Mouse (Mus musculus): ENCODE results near the gene Tspan6. TPM values are rescaled to one million over a fixed set of nuclear protein-coding genes. Genes with fewer than 3 reads are reported as not detected.

Gene Tspan6
- 233 and 273 TPM in 2 replicates for polyA plus RNA-seq (2015; fragmentation: Nextera tagmentation; extraction: Ambion mirVana)

DNA sequence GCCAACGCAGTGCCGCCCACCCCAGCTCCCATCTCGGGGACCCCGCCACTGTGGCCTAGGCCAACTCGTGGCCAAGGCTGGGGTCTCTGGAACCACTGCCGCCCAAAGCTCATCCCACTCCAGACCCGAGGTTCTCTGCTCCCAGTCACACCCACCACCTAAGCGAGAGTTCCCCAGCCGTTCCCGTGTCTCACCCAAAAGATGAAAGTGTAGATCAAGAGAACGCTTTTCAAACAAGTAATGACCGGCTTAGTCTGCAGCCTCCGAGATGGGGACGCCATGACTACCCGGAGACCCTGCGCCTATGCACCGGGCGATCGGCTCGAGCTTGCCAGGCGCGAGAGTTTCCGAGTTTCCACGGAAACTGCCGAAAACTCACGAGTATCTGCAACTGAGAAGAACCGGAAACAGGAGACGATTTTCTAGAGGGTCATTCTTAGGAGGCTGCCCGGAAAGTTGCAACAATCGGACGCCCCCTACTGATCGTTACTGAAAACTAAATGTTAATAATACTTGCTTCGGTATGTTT lies at the start of gene Tspan6:
Gene Tspan6, minus strand, starts transcription at position 416 of the 529 bp plus-strand sequence.
- ATAC-seq (ENCODE audit: low FRiP score): peak; percentile 97
- H3K4me2 ChIP-seq: peak within 1 kb of the TSS; percentile 53
- H3K27me3 ChIP-seq (replicated peaks): no peaks in the 10 kb centered on the region
- peak within 1 kb of the TSS; percentile 77 for H3K27ac ChIP-seq (replicated peaks)
- 18% methylated on average over 32 of the region's 33 CpGs for WGBS
- peak within 1 kb of the TSS; percentile 69 for H3K9ac ChIP-seq (replicated peaks)
- H3K36me3 ChIP-seq: peaks cover 9% of the 10 kb centered on the region; the same call in 1 of the 2 replicates
- no peaks in the 10 kb centered on the region for H3K9me3 ChIP-seq (replicated peaks)
- peak within 1 kb of the TSS; percentile 54 for H3K4me3 ChIP-seq (replicated peaks)
- H3K4me1 ChIP-seq: no peaks in the 10 kb centered on the region

- H3K4me3 ChIP-seq (replicated peaks): no peak overlapping the region
- H3K36me3 ChIP-seq: no peaks in the 10 kb centered on the region
- peak; percentile 70 for ATAC-seq (ENCODE audit: low FRiP score)
- H3K27me3 ChIP-seq (replicated peaks): 0 out of 2 replicates have a peak, but pooled peaks cover 3% of the 10 kb centered on the region
- H3K4me2 ChIP-seq: no peak overlapping the region
- no peak overlapping the region for H3K9ac ChIP-seq (replicated peaks)
- H3K9me3 ChIP-seq (replicated peaks): no peaks in the 10 kb centered on the region
- no peak overlapping the region for H3K27ac ChIP-seq (replicated peaks)
- WGBS: 34% methylated on average over 3 of the region's 3 CpGs
- H3K4me1 ChIP-seq: no peaks in the 10 kb centered on the region
Measured at GRCm38 (mm10) chrX:133947427-133947826, 49.2 kb upstream of the Tspan6 start.

GRCm38 (mm10) chrX:133939561-133939960 lies 41.3 kb upstream of the Tspan6 start:
- Histone ChIP-seq H3K9ac (replicated peaks) (no peak overlapping the region), H3K27me3 (replicated peaks) (no peaks in the 10 kb centered on the region), H3K9me3 (replicated peaks) (no peaks in the 10 kb centered on the region), H3K27ac (replicated peaks) (no peak overlapping the region), H3K36me3 (no peaks in the 10 kb centered on the region), H3K4me2 (no peak overlapping the region), H3K4me1 (no peaks in the 10 kb centered on the region), H3K4me3 (replicated peaks) (no peak overlapping the region)
- 64% methylated on average over 1 of the region's 1 CpGs for WGBS
- no peak for ATAC-seq (ENCODE audit: low FRiP score)

GRCm38 (mm10) chrX:133936605-133937225 lies 38.5 kb upstream of the Tspan6 start:
- no peaks in the 10 kb centered on the region for H3K36me3 ChIP-seq
- 90% methylated on average over 4 of the region's 4 CpGs for WGBS
- ATAC-seq (ENCODE audit: low FRiP score): no peak
- no peak overlapping the region for H3K27ac ChIP-seq (replicated peaks)
- no peak overlapping the region for H3K4me3 ChIP-seq (replicated peaks)
- no peak overlapping the region for H3K4me2 ChIP-seq
- H3K4me1 ChIP-seq: no peaks in the 10 kb centered on the region
- no peak overlapping the region for H3K9ac ChIP-seq (replicated peaks)
- H3K9me3 ChIP-seq (replicated peaks): no peaks in the 10 kb centered on the region
- no peaks in the 10 kb centered on the region for H3K27me3 ChIP-seq (replicated peaks)

- H3K4me2 ChIP-seq: no peak overlapping the region
- no peak overlapping the region for H3K9ac ChIP-seq (replicated peaks)
- H3K27me3 ChIP-seq (replicated peaks): peaks cover 2% of the 10 kb centered on the region; the same call in 1 of the 2 replicates
- no peaks in the 10 kb centered on the region for H3K9me3 ChIP-seq (replicated peaks)
- no peak; the same call in 1 of the 2 replicates for ATAC-seq (ENCODE audit: low FRiP score)
- no peak overlapping the region for H3K4me3 ChIP-seq (replicated peaks)
- 61% methylated on average over 12 of the region's 12 CpGs for whole genome bisulfite sequencing
- H3K27ac ChIP-seq (replicated peaks): no peak overlapping the region
- H3K4me1 ChIP-seq: no peaks in the 10 kb centered on the region
- no peaks in the 10 kb centered on the region for H3K36me3 ChIP-seq
Measured at GRCm38 (mm10) chrX:133931302-133932013, 33.2 kb upstream of the Tspan6 start.

DNA sequence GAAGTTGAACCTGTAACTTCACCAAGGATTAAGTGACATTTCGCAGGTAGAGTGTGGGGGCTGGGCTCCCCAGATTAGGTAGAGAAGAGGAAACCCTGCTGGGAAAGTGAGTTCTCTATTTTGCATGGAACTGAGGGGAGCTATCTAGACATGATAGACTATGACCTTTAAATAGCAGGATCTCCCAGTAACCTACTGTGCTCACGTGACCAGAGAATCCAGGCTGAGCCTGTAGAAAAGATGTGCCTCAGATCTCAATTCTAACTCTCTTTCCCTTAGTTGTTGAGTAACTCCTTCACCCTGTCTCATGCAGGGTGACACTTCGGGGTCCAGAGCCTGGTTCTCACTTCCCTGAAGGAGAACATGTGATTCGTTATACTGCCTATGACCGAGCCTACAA lies 28.5 kb upstream of the Tspan6 start:
- Histone ChIP-seq H3K9ac (replicated peaks) (no peak overlapping the region), H3K4me2 (no peak overlapping the region), H3K27me3 (replicated peaks) (peaks cover 2% of the 10 kb centered on the region; the same call in 1 of the 2 replicates), H3K4me3 (replicated peaks) (no peak overlapping the region), H3K4me1 (no peaks in the 10 kb centered on the region), H3K36me3 (no peaks in the 10 kb centered on the region), H3K9me3 (replicated peaks) (no peaks in the 10 kb centered on the region), H3K27ac (replicated peaks) (no peak overlapping the region)
- no peak for ATAC-seq (ENCODE audit: low FRiP score)
- WGBS: 69% methylated on average over 5 of the region's 5 CpGs

DNA sequence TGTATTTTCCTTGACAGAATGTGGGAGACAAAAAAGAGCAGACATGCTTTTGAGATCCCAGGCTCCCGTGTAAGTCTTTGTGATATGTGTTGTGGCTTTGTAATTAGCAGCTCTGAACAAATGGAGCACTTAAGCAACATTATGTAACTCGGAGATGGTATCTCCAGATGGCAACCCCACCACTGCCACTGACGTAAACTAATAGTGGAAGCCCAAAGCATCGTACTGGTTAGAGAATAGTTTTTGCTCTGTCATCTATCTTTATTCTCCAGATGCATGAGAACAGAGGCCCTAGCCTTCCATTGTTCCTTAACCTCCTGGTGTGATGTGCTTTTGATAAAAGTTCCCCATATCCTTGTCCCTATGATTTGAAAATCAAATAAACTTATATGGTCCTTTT lies 23.0 kb upstream of the Tspan6 start:
- Histone ChIP-seq H3K4me3 (replicated peaks) (no peak overlapping the region), H3K9ac (replicated peaks) (no peak overlapping the region), H3K27me3 (replicated peaks) (no peaks in the 10 kb centered on the region), H3K27ac (replicated peaks) (no peak overlapping the region), H3K4me1 (no peaks in the 10 kb centered on the region), H3K4me2 (no peak overlapping the region), H3K9me3 (replicated peaks) (no peaks in the 10 kb centered on the region), H3K36me3 (no peaks in the 10 kb centered on the region)
- no peak for ATAC-seq (ENCODE audit: low FRiP score)
- 69% methylated on average over 4 of the region's 4 CpGs for WGBS

DNA sequence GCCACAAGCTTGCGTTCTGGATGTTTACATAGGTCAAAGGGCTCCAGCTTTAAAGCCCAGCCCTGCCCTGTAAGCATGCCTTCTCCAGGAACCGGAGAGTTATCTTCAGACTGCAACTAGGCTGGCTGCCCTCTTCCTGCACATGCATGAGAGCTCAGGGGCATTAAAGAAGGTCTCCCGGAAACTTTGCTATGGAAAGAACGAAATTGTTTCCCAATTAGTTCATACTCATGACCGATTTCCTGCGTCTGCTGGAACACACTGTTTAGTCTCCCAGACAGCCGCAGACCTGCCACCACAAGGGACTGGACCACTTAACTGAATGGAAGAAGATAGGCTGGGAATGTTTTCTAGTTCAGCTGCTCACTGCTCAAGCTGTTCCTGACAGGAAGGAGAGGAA lies 16.0 kb upstream of the Tspan6 start:
- no peak overlapping the region for H3K9ac ChIP-seq (replicated peaks)
- no peaks in the 10 kb centered on the region; the same call in 1 of the 2 replicates for H3K27me3 ChIP-seq (replicated peaks)
- no peaks in the 10 kb centered on the region for H3K36me3 ChIP-seq
- no peak overlapping the region for H3K27ac ChIP-seq (replicated peaks)
- no peak overlapping the region for H3K4me3 ChIP-seq (replicated peaks)
- no peaks in the 10 kb centered on the region for H3K4me1 ChIP-seq
- no peak for ATAC-seq (ENCODE audit: low FRiP score)
- WGBS: 70% methylated on average over 7 of the region's 7 CpGs
- no peaks in the 10 kb centered on the region for H3K9me3 ChIP-seq (replicated peaks)
- H3K4me2 ChIP-seq: no peak overlapping the region

- Histone ChIP-seq H3K9me3 (replicated peaks) (no peaks in the 10 kb centered on the region), H3K27ac (replicated peaks) (no peak overlapping the region), H3K27me3 (replicated peaks) (no peaks in the 10 kb centered on the region; the same call in 1 of the 2 replicates), H3K4me2 (no peak overlapping the region), H3K4me1 (no peaks in the 10 kb centered on the region), H3K36me3 (no peaks in the 10 kb centered on the region), H3K4me3 (replicated peaks) (no peak overlapping the region), H3K9ac (replicated peaks) (no peak overlapping the region)
- WGBS: 88% methylated on average over 3 of the region's 3 CpGs
- no peak for ATAC-seq (ENCODE audit: low FRiP score)
Measured at GRCm38 (mm10) chrX:133913006-133913405, 14.8 kb upstream of the Tspan6 start.

DNA sequence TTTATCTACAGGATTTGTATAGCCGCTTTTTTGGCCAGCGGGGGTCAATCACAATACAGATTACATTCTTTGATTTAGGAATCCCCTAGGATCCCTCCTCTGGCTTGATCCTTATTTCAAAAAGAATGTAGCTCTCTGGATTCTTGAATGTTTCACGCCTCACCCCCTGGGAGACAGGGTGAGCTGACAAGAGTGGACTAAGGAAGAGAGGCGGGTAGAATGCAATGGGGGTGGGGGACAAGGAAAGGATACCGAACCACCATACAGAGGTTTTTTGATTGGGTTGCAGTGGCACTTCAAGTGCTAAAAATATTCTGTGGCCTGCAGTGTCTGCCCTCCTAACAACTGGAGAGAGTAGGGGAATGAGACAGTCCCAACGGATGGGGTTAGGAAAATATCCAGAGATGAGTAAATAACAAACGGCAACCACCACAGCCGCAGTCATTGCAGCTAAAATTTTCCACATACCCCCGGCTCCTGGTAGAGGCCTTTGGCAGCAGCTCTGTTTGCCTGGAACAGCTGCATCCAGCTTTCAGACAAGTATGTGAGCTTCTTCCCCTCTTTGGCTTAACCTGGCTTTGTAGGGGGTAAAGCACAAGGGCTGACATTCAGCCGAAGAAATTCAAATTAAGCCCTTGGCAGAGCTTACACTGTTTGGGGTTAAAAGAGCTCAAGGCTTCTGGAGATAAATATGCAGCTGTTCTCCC lies 13.3 kb upstream of the Tspan6 start:
- H3K27ac ChIP-seq (replicated peaks): no peak overlapping the region
- H3K4me1 ChIP-seq: no peaks in the 10 kb centered on the region
- no peak for ATAC-seq (ENCODE audit: low FRiP score)
- no peaks in the 10 kb centered on the region for H3K9me3 ChIP-seq (replicated peaks)
- H3K4me2 ChIP-seq: no peak overlapping the region
- H3K36me3 ChIP-seq: no peaks in the 10 kb centered on the region
- no peak overlapping the region for H3K4me3 ChIP-seq (replicated peaks)
- whole genome bisulfite sequencing: 59% methylated on average over 10 of the region's 10 CpGs
- H3K9ac ChIP-seq (replicated peaks): no peak overlapping the region
- no peaks in the 10 kb centered on the region; the same call in 1 of the 2 replicates for H3K27me3 ChIP-seq (replicated peaks)

GRCm38 (mm10) chrX:133908261-133908660 lies 10.0 kb upstream of the Tspan6 start, which contains the start of gene Srpx2:
Gene Srpx2, plus strand, starts transcription at chrX:133908426.
- no peaks in the 10 kb centered on the region for H3K27me3 ChIP-seq (replicated peaks)
- H3K9ac ChIP-seq (replicated peaks): no peak within 1 kb of the TSS
- no peaks in the 10 kb centered on the region for H3K4me1 ChIP-seq
- no peaks in the 10 kb centered on the region for H3K9me3 ChIP-seq (replicated peaks)
- WGBS: 51% methylated on average over 3 of the region's 3 CpGs
- no peak within 1 kb of the TSS for H3K4me3 ChIP-seq (replicated peaks)
- H3K4me2 ChIP-seq: no peak within 1 kb of the TSS
- no peaks in the 10 kb centered on the region for H3K36me3 ChIP-seq
- no peak within 1 kb of the TSS for H3K27ac ChIP-seq (replicated peaks)
- ATAC-seq (ENCODE audit: low FRiP score): no peak
